Mouse (Mus musculus): ENCODE results near the gene Mettl1. TPM values are rescaled to one million over a fixed set of nuclear protein-coding genes. Genes with fewer than 3 reads are reported as not detected.

Mettl1 gene
- polyA plus RNA-seq, 1 experiment from 2014 or later, result 65.5 TPM

DNA sequence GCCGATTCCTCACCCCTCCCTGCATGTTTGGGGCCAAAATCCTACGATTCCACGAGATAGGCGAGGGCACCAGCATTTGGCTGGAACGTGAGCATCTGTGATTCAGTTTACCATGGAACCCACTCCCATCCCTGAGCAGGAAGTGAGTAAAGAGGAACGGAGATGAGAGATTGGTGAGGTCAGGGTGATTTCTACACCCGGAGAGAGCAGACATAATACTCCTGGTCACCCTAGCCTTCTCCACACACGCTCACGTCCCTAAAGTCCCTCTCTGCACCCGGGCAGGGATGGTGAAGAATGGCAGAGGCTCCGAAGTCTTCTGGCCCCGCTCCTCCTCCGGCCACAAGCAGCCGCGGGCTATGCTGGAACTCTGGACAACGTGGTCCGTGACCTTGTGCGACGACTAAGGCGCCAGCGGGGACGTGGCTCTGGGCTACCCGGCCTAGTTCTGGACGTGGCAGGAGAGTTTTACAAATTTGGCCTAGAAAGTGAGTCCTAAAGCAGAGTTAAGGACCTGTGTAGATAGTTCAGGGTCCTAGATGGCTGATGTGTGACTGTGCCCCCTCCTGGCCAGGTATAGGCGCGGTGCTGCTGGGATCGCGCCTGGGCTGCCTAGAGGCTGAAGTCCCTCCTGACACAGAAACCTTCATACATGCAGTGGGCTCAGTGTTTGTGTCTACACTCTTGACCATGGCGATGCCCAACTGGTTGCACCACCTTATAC, 8.3 kb downstream of the Mettl1 start:
- WGBS, result 2% methylated on average over 29 of the region's 29 CpGs
- Histone ChIP-seq H3K9me3 (no peaks in the 10 kb centered on the region), H3K36me3 (peaks cover 32% of the 10 kb centered on the region), H3K27me3 (peaks cover 73% of the 10 kb centered on the region), H3K4me3 (peak overlapping the region; percentile 20), H3K4me1 (peaks cover 28% of the 10 kb centered on the region), H3K27ac (no peak overlapping the region), H3K9ac (peak overlapping the region; percentile 19; the same call in 1 of the 2 replicates), H3K4me2 (replicated peaks) (peak overlapping the region; percentile 47)
- ATAC-seq (ENCODE audit: low FRiP score, low read depth), result no peak

DNA sequence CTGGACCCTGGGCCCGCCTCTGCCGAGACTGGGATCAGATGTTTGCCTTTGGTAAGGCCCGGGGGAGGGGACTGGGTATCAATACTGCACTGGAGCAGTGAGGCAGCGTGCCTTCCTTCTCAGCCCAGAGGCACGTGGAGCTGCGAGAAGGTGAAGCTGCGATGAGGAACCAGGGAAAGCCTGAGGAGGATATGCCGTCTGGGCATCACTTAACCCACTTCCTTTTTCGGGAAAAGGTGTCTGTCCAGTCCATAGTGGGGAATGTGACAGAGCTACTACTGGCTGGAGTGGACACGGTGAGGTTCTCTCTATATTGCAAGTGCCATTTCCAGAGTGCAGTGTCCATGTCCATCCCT, 8.9 kb downstream of the Mettl1 start:
- H3K4me3 ChIP-seq, result peak overlapping the region; percentile 20; the same call in 1 of the 2 replicates
- peaks cover 73% of the 10 kb centered on the region for H3K27me3 ChIP-seq
- WGBS, result 18% methylated on average over 10 of the region's 10 CpGs
- H3K9me3 ChIP-seq, result no peaks in the 10 kb centered on the region
- no peak overlapping the region for H3K9ac ChIP-seq
- H3K36me3 ChIP-seq, result peaks cover 28% of the 10 kb centered on the region
- H3K4me1 ChIP-seq, result peaks cover 28% of the 10 kb centered on the region
- H3K27ac ChIP-seq, result no peak overlapping the region
- peak overlapping the region; percentile 47; the same call in 1 of the 2 replicates for H3K4me2 ChIP-seq (replicated peaks)
- ATAC-seq (ENCODE audit: low FRiP score, low read depth), result no peak

DNA sequence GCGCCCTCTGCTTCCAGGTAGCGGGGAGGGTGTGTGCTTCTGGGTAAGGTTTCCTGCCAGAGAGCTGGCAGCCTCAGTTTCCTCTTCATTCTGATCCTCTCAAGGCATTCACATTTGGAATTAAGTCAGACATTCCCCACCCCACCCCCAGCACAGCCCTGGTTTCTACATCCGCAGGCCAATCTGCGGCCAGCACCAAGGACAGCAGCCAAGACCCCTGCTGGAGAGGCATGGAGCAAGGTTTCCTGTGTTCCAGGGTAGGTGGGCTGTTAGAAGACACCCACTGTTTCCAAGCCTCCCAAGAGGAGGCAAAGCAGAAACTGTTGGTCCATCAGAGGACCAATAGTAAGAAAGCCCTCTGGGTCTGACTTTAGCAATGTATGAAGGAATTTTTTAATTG, 13.4 kb downstream of the Mettl1 start:
- Histone ChIP-seq H3K27ac (no peak overlapping the region), H3K9me3 (no peaks in the 10 kb centered on the region), H3K4me1 (peaks cover 28% of the 10 kb centered on the region), H3K27me3 (peaks cover 50% of the 10 kb centered on the region), H3K4me2 (replicated peaks) (no peak overlapping the region), H3K9ac (no peak overlapping the region), H3K36me3 (peaks cover 39% of the 10 kb centered on the region), H3K4me3 (no peak overlapping the region)
- no peak for ATAC-seq (ENCODE audit: low FRiP score, low read depth)
- 66% methylated on average over 4 of the region's 4 CpGs for WGBS

DNA sequence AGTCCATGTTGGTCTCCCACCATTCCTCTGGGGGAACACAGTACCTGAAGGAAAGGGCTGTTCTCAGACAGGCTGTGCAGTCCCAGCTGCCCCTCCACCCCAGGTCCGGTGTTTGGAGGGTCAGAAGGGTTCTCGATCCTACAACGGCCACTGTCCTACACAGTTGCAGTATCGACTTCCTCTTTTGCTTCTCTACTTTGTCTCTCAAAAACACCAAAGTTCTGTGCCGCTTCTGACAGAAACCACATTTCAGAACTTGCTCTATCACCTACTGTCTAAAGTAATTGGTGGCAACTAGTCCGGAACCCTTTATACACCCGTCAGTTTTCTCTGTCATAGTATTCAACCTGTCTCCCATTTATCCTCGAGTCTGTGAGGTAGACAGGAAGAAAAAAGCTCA, 14.2 kb downstream of the Mettl1 start:
- H3K27ac ChIP-seq, result no peak overlapping the region
- no peak overlapping the region for H3K4me3 ChIP-seq
- WGBS, result 82% methylated on average over 8 of the region's 8 CpGs
- H3K9me3 ChIP-seq, result no peaks in the 10 kb centered on the region
- H3K4me2 ChIP-seq (replicated peaks), result no peak overlapping the region
- peaks cover 23% of the 10 kb centered on the region for H3K4me1 ChIP-seq
- no peak overlapping the region for H3K9ac ChIP-seq
- peaks cover 46% of the 10 kb centered on the region for H3K27me3 ChIP-seq
- ATAC-seq (ENCODE audit: low FRiP score, low read depth), result no peak
- H3K36me3 ChIP-seq, result peaks cover 39% of the 10 kb centered on the region

DNA sequence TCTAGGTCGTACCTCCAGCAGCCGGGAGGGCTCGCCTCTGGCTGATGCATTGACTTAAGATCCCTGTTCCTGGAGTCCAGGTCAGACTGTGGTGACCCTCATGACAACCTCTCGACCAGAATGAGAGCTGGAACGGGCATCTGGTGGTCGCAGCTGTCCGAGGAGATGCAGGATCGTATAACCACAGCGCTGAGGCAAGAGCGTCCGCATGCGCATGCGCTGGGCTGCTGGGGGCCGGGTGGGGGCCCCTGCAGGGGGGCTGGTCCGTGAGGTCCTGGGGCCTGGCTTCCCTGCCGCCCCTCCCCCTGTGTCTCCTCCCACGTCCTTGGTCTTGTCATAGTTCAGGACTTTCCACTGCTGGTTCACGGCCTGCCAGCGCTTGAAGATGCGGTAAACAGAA, 15.3 kb downstream of the Mettl1 start:
- no peaks in the 10 kb centered on the region for H3K9me3 ChIP-seq
- no peak overlapping the region for H3K9ac ChIP-seq
- H3K27ac ChIP-seq, result no peak overlapping the region
- peaks cover 46% of the 10 kb centered on the region for H3K27me3 ChIP-seq
- WGBS, result 80% methylated on average over 20 of the region's 20 CpGs
- ATAC-seq (ENCODE audit: low FRiP score, low read depth), result no peak
- H3K4me1 ChIP-seq, result peaks cover 18% of the 10 kb centered on the region
- H3K4me3 ChIP-seq, result no peak overlapping the region
- H3K36me3 ChIP-seq, result peaks cover 39% of the 10 kb centered on the region
- H3K4me2 ChIP-seq (replicated peaks), result no peak overlapping the region

DNA sequence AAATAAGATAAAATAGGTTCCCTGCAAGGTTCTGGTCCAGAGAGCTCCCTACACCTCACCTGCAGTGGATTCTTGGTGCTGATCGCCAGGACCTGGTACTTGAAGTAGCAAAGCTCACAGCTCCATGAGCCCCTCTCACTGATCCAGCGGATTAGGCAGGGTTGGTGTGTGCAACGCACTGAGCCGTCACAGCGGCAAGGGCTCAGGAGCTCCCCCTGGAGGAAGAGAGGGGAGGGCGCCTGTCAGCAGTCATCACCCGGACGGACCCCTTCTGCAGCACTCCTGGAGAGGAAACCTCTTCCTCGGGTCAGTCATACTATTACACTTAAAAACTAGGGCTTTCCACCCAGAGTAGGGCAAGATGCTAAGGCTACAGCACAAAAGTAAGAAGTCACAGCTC, 16.9 kb downstream of the Mettl1 start:
- H3K27ac ChIP-seq, result no peak overlapping the region
- WGBS, result 2% methylated on average over 9 of the region's 9 CpGs
- H3K9ac ChIP-seq, result 0 out of 2 replicates have a peak overlapping the region, but pooled peaks have one; percentile 85
- peaks cover 18% of the 10 kb centered on the region for H3K4me1 ChIP-seq
- peaks cover 39% of the 10 kb centered on the region for H3K36me3 ChIP-seq
- no peak for ATAC-seq (ENCODE audit: low FRiP score, low read depth)
- peaks cover 36% of the 10 kb centered on the region for H3K27me3 ChIP-seq
- H3K4me3 ChIP-seq, result peak overlapping the region; percentile 94
- peak overlapping the region; percentile 93 for H3K4me2 ChIP-seq (replicated peaks)
- H3K9me3 ChIP-seq, result no peaks in the 10 kb centered on the region

DNA sequence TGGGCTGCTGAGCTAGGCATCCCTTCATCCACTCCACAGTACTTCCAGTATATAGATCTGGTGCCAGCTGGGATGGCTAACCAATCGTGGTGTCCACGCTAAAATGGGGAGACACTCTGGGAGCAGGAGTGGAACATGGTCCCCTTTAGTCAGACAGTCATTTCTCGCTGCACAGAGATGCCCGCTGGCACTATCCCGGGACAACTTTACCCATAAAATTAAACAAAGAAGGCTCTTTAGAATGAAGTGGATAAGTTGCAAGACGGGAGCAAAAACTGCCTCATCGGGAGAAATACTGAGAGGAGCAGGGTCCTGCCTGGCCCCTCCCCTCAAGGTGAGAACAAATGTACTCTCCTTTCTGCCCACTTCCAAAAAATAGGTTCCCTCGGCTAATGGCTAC, 17.5 kb downstream of the Mettl1 start:
- Histone ChIP-seq H3K4me1 (peaks cover 18% of the 10 kb centered on the region), H3K36me3 (peaks cover 38% of the 10 kb centered on the region), H3K4me2 (replicated peaks) (peak overlapping the region; percentile 93), H3K4me3 (peak overlapping the region; percentile 94), H3K9ac (peak overlapping the region; percentile 85), H3K27ac (no peak overlapping the region), H3K9me3 (no peaks in the 10 kb centered on the region), H3K27me3 (peaks cover 34% of the 10 kb centered on the region)
- 11% methylated on average over 8 of the region's 8 CpGs for WGBS
- no peak for ATAC-seq (ENCODE audit: low FRiP score, low read depth)

DNA sequence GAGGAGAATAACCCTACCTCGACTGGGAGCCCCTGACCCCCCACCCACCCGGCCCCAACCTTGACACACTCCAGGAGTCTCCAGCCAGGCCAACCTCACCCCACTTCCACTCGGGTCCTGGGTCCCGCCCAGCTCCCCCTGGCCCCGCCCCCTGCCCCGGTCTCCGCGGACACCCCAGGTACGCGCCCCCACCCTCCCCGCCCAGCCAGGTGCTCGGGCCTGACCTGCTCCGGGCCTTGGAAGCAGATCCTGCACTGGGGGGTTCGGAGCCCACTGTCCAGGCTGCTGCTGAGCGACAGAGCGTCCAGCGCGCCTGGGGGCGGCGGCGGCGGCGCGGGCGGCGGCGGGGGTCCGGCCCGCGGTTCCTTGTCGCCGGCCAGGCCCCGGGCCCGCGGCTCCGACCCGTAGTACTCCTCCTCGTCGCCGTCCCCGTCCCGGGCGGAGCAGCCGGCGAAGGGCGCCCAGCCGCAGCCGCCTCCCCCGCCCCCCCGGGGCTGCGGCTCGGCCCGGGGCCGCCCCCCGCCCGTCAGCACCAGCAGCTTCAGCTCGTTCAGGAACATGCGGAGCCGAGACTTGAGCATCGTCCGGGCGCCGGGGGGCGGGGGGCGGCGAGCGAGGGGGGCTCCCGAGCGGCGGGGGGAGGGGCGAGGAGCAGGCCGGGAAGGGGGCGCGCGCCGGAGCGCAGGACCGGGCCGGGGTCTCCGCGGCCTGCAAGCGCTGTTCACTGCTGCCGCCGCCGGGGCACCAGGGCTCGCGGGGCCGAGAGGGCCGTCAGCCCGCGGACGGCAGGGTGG, 18.2 kb downstream of the Mettl1 start:
- Histone ChIP-seq H3K27ac (peak overlapping the region; percentile 39; the same call in 1 of the 2 replicates), H3K27me3 (peaks cover 28% of the 10 kb centered on the region), H3K9ac (peak overlapping the region; percentile 85), H3K4me3 (peak overlapping the region; percentile 94), H3K4me1 (peaks cover 18% of the 10 kb centered on the region), H3K4me2 (replicated peaks) (peak overlapping the region; percentile 93), H3K9me3 (no peaks in the 10 kb centered on the region), H3K36me3 (peaks cover 31% of the 10 kb centered on the region)
- ATAC-seq (ENCODE audit: low FRiP score, low read depth), result no peak
- WGBS, result under 1% methylated on average over 43 of the region's 92 CpGs

DNA sequence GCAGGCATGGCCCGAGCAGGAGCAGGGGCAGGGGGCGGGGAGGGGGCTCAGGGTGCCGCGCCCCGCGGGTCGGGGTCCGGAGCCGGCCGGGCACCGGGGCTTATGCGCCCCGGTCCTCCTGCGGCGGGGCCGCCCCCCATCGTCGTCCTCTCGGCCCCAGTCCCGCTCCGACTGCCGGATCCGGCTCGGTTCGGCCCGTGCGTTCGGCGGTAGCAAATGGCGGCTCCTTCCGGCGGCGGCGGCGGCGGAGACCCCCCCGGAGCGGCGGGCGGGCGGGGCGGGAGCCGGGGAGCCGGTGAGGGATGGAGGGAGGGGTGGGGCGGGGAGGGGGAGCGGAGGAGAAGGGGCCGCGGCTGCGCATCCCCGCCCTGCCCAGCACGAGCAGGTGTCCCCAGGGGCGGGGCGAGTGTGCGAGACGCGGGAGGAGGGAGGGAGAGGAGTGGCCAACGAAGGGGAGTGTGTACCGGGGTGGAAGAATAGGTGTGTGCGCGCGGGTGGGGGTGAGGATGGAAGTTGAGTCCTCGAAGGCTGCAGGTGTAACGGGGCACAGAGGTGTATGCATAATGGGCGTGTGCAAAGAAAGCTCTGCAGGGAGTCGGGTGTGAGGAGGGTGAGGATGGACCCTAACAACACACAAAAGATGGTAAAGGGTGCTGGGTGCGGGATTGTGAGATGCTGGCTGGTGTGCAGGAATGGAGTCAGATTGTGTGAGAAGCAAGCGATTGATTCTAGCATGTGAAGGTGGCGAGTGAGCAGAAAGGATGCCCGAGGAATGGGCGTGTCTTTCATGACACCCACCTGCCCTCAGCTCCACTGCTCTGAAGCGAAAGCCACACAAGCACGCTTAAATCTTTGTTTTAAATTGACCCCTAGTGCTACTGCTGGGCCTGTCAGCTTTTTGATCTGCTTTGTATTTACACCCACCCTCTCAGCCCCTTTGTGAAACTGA, 19.0 kb downstream of the Mettl1 start, which contains the start of gene March9:
Gene March9, minus strand, starts transcription at position 217 of the 949 bp plus-strand sequence.
- Histone ChIP-seq H3K4me2 (replicated peaks) (peak within 1 kb of the TSS; percentile 93), H3K27me3 (peaks cover 28% of the 10 kb centered on the region), H3K27ac (peak within 1 kb of the TSS; percentile 39; the same call in 1 of the 2 replicates), H3K9me3 (no peaks in the 10 kb centered on the region), H3K4me3 (peak within 1 kb of the TSS; percentile 94), H3K9ac (peak within 1 kb of the TSS; percentile 85), H3K36me3 (peaks cover 34% of the 10 kb centered on the region), H3K4me1 (peaks cover 26% of the 10 kb centered on the region)
- WGBS, result under 1% methylated on average over 36 of the region's 72 CpGs
- peak; percentile 5; the same call in 1 of the 2 replicates for ATAC-seq (ENCODE audit: low FRiP score, low read depth)

DNA sequence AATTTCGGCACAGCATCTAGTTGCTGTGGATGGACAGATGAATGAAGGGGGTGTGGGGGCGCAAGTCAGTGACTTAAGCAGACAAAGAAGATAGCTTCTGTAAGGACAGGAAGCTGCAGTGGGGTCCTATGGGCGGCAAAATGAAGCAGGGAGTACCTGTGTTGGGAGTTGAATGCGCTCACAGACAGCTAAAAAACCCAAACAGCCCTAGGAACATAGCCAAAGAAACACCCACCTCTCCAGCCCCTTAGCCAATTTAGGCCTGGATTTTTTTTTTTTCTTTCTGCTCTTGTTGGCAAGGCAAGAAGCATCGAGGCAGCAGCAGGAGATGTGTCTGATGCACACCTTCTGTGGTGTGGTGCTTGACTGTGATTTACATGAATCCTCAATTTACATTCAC, 19.9 kb downstream of the Mettl1 start:
- Histone ChIP-seq H3K4me1 (peaks cover 29% of the 10 kb centered on the region), H3K9me3 (no peaks in the 10 kb centered on the region), H3K9ac (no peak overlapping the region), H3K27ac (no peak overlapping the region), H3K4me2 (replicated peaks) (no peak overlapping the region; the same call in 1 of the 2 replicates), H3K36me3 (peaks cover 34% of the 10 kb centered on the region), H3K4me3 (no peak overlapping the region), H3K27me3 (peaks cover 28% of the 10 kb centered on the region)
- ATAC-seq (ENCODE audit: low FRiP score, low read depth), result no peak
- 43% methylated on average over 5 of the region's 5 CpGs for WGBS

DNA sequence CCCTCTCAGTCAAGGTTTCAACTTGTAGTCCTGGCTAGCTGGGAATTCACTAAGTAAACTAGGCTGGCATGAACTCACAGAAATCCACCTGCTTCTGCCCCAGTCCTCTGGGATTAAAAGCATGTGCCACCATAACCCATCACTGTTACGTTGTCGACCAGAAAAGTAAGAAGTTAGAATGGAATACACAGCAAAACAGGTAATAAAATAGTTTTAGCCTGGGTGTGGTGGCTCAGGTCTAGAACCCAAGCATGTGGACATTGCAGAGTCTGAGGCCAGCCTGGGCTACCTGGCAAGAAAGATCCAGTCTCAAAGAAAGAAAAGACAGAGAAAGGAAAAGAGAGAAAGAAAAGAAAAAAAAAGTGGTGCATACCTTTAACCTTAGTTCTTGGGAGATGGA, 20.3 kb downstream of the Mettl1 start:
- H3K4me3 ChIP-seq, result no peak overlapping the region
- H3K27ac ChIP-seq, result no peak overlapping the region
- 68% methylated on average over 2 of the region's 2 CpGs for WGBS
- no peak for ATAC-seq (ENCODE audit: low FRiP score, low read depth)
- H3K4me2 ChIP-seq (replicated peaks), result no peak overlapping the region
- no peak overlapping the region for H3K9ac ChIP-seq
- peaks cover 29% of the 10 kb centered on the region for H3K4me1 ChIP-seq
- H3K9me3 ChIP-seq, result no peaks in the 10 kb centered on the region
- peaks cover 28% of the 10 kb centered on the region for H3K27me3 ChIP-seq
- H3K36me3 ChIP-seq, result peaks cover 34% of the 10 kb centered on the region
